28 mouse cellular contexts compared by ENCODE assay signal in the genomic region with DNA sequence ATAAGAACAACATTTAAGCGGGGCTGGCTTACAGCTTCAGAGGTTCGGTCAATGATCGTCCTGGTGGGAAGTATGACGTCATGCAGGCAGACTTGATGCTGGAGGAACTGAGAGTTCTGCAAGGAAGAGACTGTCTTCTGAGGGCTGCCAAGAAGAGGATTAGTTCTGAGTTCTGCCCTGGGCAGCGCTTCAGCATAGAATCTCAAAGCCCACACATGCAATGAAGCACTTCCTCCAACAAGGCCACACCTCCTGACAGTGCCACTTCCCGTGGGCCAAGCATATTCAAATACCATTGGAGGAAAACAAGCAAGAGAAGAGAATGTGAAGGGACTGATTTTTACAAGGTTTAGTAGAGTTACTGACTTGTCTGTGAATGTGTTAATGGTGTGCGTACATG. TPM values are rescaled to one million over a fixed set of nuclear protein-coding genes. Genes with fewer than 3 reads are reported as not detected.
DNase-seq lines count a peak whose midpoint lies in the region; ATAC-seq and TF ChIP-seq lines count a peak whose summit lies in the region.
"Had no signal": no experiment of that assay in that cellular context is flagged by ENCODE, and none has a peak within 500 bp of the region (broad histone marks: within the 10 kb centered on the region; RNA-seq: fewer than 3 reads in every experiment).

No protein-coding gene starts in this region.

- no peak overlapping the region for H3K27ac ChIP-seq in heart, embryonic 12.5 days (ENCODE audit: poor library complexity, severe bottlenecking)
- no peak overlapping the region for H3K27ac ChIP-seq in CH12.LX (ENCODE audit: insufficient read depth, low read depth)
- peak overlapping the region; percentile 49; the same call in 1 of the 2 replicates for H3K27ac ChIP-seq in bone marrow macrophage, adult 2 months (ENCODE audit: insufficient read depth, low read depth, low read length)
- H3K27ac ChIP-seq: embryonic facial prominence, embryonic 13.5 days; forebrain, embryonic 10.5 days; forebrain, embryonic 13.5 days; heart, embryonic 13.5 days; hindbrain, embryonic 12.5 days; hindbrain, embryonic 15.5 days had no signal

- no peak for TF ChIP-seq POLR2A in CH12.LX (IDR thresholded peaks at IDR 0.05; ENCODE audit: low read depth, low read length)
- TF ChIP-seq POLR2A in bone marrow macrophage, adult 2 months (IDR thresholded peaks at IDR 0.05; ENCODE audit: borderline replicate concordance, low read depth, low read length), result no peak

- no peak for ATAC-seq in heart, embryonic 12.5 days (ENCODE audit: insufficient number of reproducible peaks, low FRiP score)
- ATAC-seq in megakaryocyte, adult 5-6 weeks (ENCODE audit: poor library complexity, severe bottlenecking), result peak; percentile 40; the same call in 1 of the 2 replicates
- ATAC-seq in megakaryocyte-erythroid progenitor cell, adult 5-6 weeks (replicated peaks; ENCODE audit: low FRiP score, low TSS enrichment, poor library complexity, severe bottlenecking), result no peak
- ATAC-seq: activated CD4-positive, CD25-positive, alpha-beta regulatory T cell, adult 4 months; forebrain, embryonic 13.5 days; forebrain, embryonic 16.5 days had no signal

- WGBS in heart, embryonic 12.5 days, result 83% methylated on average over 7 of the region's 7 CpGs

- dilution Hi-C loops in CH12.LX (cut with MboI; ENCODE audit: extremely low pct_ligation_motif_present, extremely low pct_unique_long_range_greater_than_20kb, low sequenced_read_pairs), result no loop called here

- H3K9me3 ChIP-seq in heart, embryonic 12.5 days (replicated peaks), result peaks cover 3% of the 10 kb centered on the region; the same call in 1 of the 2 replicates
- no peaks in the 10 kb centered on the region for H3K9me3 ChIP-seq in CH12.LX (replicated peaks; ENCODE audit: low read length)
- H3K9me3 ChIP-seq: embryonic facial prominence, embryonic 13.5 days; forebrain, embryonic 13.5 days; heart, embryonic 13.5 days; hindbrain, embryonic 12.5 days; hindbrain, embryonic 15.5 days had no signal

- no peak overlapping the region for H3K4me2 ChIP-seq in heart, embryonic 12.5 days
- no peak overlapping the region for H3K4me2 ChIP-seq in CH12.LX (ENCODE audit: insufficient read depth, low read depth, poor library complexity, severe bottlenecking)
- H3K4me2 ChIP-seq: embryonic facial prominence, embryonic 13.5 days; forebrain, embryonic 13.5 days; heart, embryonic 13.5 days; hindbrain, embryonic 12.5 days; hindbrain, embryonic 15.5 days had no signal

- no peak for TF ChIP-seq EP300 in CH12.LX (IDR thresholded peaks at IDR 0.05; ENCODE audit: low read length)

- no peaks in the 10 kb centered on the region for H3K36me3 ChIP-seq in heart, embryonic 12.5 days
- no peaks in the 10 kb centered on the region for H3K36me3 ChIP-seq in CH12.LX (replicated peaks in 1 of 2; ENCODE audit: control insufficient read depth in 1 of 2, insufficient read depth in 1 of 2, low read length in 1 of 2)
- H3K36me3 ChIP-seq: embryonic facial prominence, embryonic 13.5 days; forebrain, embryonic 10.5 days; heart, embryonic 13.5 days; hindbrain, embryonic 12.5 days; hindbrain, embryonic 15.5 days had no signal

- H3K79me2 ChIP-seq in CH12.LX (replicated peaks; ENCODE audit: control insufficient read depth, extremely low read depth, insufficient read depth, poor library complexity, severe bottlenecking), result no peaks in the 10 kb centered on the region

- no peak for TF ChIP-seq CTCF in CH12.LX (conservative IDR thresholded peaks at IDR 0.05 in 1 of 2, IDR thresholded peaks at IDR 0.05 in 1 of 2; ENCODE audit: low read depth in 2 of 2, low read length in 2 of 2)
- TF ChIP-seq CTCF in bone marrow macrophage, adult 2 months (IDR thresholded peaks at IDR 0.05; ENCODE audit: low read depth, low read length), result no peak

- no peaks in the 10 kb centered on the region for H3K27me3 ChIP-seq in heart, embryonic 12.5 days (replicated peaks)
- no peaks in the 10 kb centered on the region for H3K27me3 ChIP-seq in CH12.LX (replicated peaks)
- H3K27me3 ChIP-seq: embryonic facial prominence, embryonic 13.5 days; forebrain, embryonic 13.5 days; heart, embryonic 13.5 days; hindbrain, embryonic 12.5 days; hindbrain, embryonic 15.5 days had no signal

- in situ Hi-C loops in CH12.LX (cut with MboI; ENCODE audit: low pct_ligation_motif_present, low pct_unique_long_range_greater_than_20kb, low sequenced_read_pairs), result no loop called here

- no peaks in the 10 kb centered on the region for H3K4me1 ChIP-seq in heart, embryonic 12.5 days (replicated peaks)
- no peaks in the 10 kb centered on the region for H3K4me1 ChIP-seq in CH12.LX (ENCODE audit: control insufficient read depth in 1 of 2, insufficient read depth in 2 of 2)
- peaks cover 5% of the 10 kb centered on the region for H3K4me1 ChIP-seq in bone marrow macrophage, adult 2 months (ENCODE audit: control insufficient read depth, insufficient read depth, low read length)
- H3K4me1 ChIP-seq: embryonic facial prominence, embryonic 13.5 days; heart, embryonic 13.5 days; hindbrain, embryonic 12.5 days had no signal

- no peak for TF ChIP-seq RAD21 in CH12.LX (IDR thresholded peaks at IDR 0.05; ENCODE audit: low read depth, low read length)

- H3K4me3 ChIP-seq in heart, embryonic 12.5 days, result no peak overlapping the region
- no peak overlapping the region for H3K4me3 ChIP-seq in CH12.LX (replicated peaks in 1 of 3; ENCODE audit: low read depth in 2 of 3, low read length in 2 of 3, poor library complexity in 1 of 3)
- H3K4me3 ChIP-seq in bone marrow macrophage, adult 2 months (ENCODE audit: insufficient read depth, low read length), result no peak overlapping the region
- H3K4me3 ChIP-seq: embryonic facial prominence, embryonic 13.5 days; erythroblast, embryonic 14.5 days; forebrain, embryonic 10.5 days; forebrain, embryonic 13.5 days; heart, embryonic 13.5 days; hindbrain, embryonic 12.5 days; hindbrain, embryonic 15.5 days had no signal

- DNase-seq in heart, adult 11 months, result peak; percentile 79
- DNase-seq in CH12.LX (ENCODE audit: extremely low read depth), result peak; percentile 6
- DNase-seq in ovary, postnatal 14 days (ENCODE audit: low spot score), result no peak
- DNase-seq in urinary bladder, adult 2 months (ENCODE audit: low spot score), result no peak
- DNase-seq: adrenal gland, adult 8-10 months; adrenal gland, postnatal 25 days; B cell, adult 2 months; cerebellum, adult 18-20 months; cerebellum, adult 9-10 months; cerebellum, postnatal 14 days; gastrocnemius, postnatal 10 days; gastrocnemius, postnatal 36 days; heart, adult 18-20 months; heart, postnatal 14 days; heart, postnatal 4 days had no signal

- no peak overlapping the region for H3K9ac ChIP-seq in heart, embryonic 12.5 days
- no peak overlapping the region for H3K9ac ChIP-seq in CH12.LX (ENCODE audit: insufficient read depth, low read depth)
- H3K9ac ChIP-seq: embryonic facial prominence, embryonic 13.5 days; forebrain, embryonic 13.5 days; heart, embryonic 13.5 days; hindbrain, embryonic 12.5 days; hindbrain, embryonic 15.5 days had no signal

TF ChIP-seq in CH12.LX, 34 proteins besides CTCF, POLR2A, EP300 and RAD21:
- TF ChIP-seq CHD2 (IDR thresholded peaks at IDR 0.05; ENCODE audit: low read length), result no peak
- TF ChIP-seq NELFE (IDR thresholded peaks at IDR 0.05; ENCODE audit: low read depth, low read length), result no peak
- no peak for TF ChIP-seq E2F4 (IDR thresholded peaks at IDR 0.05; ENCODE audit: insufficient replicate concordance, low read depth, low read length)
- TF ChIP-seq USF1 (IDR thresholded peaks at IDR 0.05; ENCODE audit: low read depth, low read length), result no peak
- no peak for TF ChIP-seq SMC3 (IDR thresholded peaks at IDR 0.05; ENCODE audit: low read depth, low read length)
- no peak for TF ChIP-seq MXI1 (IDR thresholded peaks at IDR 0.05; ENCODE audit: low read depth, low read length)
- TF ChIP-seq ELF1 (IDR thresholded peaks at IDR 0.05; ENCODE audit: low read depth, low read length), result no peak
- no peak for TF ChIP-seq ZC3H11A (IDR thresholded peaks at IDR 0.05; ENCODE audit: low read depth, low read length)
- TF ChIP-seq PAX5 (IDR thresholded peaks at IDR 0.05; ENCODE audit: low read length), result no peak
- TF ChIP-seq JUND (conservative IDR thresholded peaks at IDR 0.05; ENCODE audit: low read depth, low read length), result no peak
- no peak for TF ChIP-seq MEF2A (IDR thresholded peaks at IDR 0.05; ENCODE audit: borderline replicate concordance, low read depth, low read length)

RNA-seq across cellular contexts. Expression of a gene that starts 31.3 kb away (rescaled TPM):
- polyA plus RNA-seq in heart, embryonic 12.5 days (2016; fragmentation: Nextera tagmentation; extraction: Ambion mirVana), result 16.3 and 17.5 TPM in 2 replicates
- 13.5 and 15.2 TPM in 2 replicates for total RNA-seq in CH12.LX (2012; rRNA removed)
- total RNA-seq in CH12.LX (2014; rRNA removed), result 26.5 and 31.4 TPM in 2 replicates
- 23.5 and 25.6 TPM in 2 replicates for polyA plus RNA-seq in CH12.LX (2012; ENCODE audit: insufficient read length, low read depth)
- polyA plus RNA-seq in bone marrow macrophage, adult 2 months (2012; ENCODE audit: insufficient read depth, insufficient read length, missing spikeins), result 17.9 and 18.4 TPM in 2 replicates
- total RNA-seq in megakaryocyte, adult 5-6 weeks (2015), result 16.2 and 17.3 TPM in 2 replicates
- total RNA-seq in megakaryocyte, adult 5-6 weeks (2017), result 22.6 and 23.0 TPM in 2 replicates
- 20.3 and 28.6 TPM in 2 replicates for total RNA-seq in megakaryocyte-erythroid progenitor cell, adult 5-6 weeks (2014; fragmentation: Nextera tagmentation)
- total RNA-seq in megakaryocyte-erythroid progenitor cell, adult 5-6 weeks (2017), result 28.0 and 47.2 TPM in 2 replicates
- 15.7 and 16.2 TPM in 2 replicates for polyA plus RNA-seq in urinary bladder, adult 2 months (2012; rRNA removed)

Comparison
In these comparisons a context has a peak if more than half of its experiments do, and no peak if none do; other contexts are left out.
1. DNase-seq: peak in heart, adult 11 months (single experiment) and CH12.LX (single experiment); none in ovary, postnatal 14 days (single experiment) and urinary bladder, adult 2 months (single experiment).